Mouse (Mus musculus) testis, adult 2 months (tissue): Measurements from ENCODE around the gene Scube3. TPM values are rescaled to one million over a fixed set of nuclear protein-coding genes. Genes with fewer than 3 reads are reported as not detected.

Experiments used
- H3K27ac ChIP-seq: fragments of 200-500 bp; 2 replicates; pipeline ENCODE4 v1.5.1; 2012; ENCODE audit warnings: low read depth, low read length; ENCODE audit not compliant: control insufficient read depth, insufficient read depth
- H3K27me3 ChIP-seq: fragments of 200-500 bp; 2 replicates; pipeline ENCODE4 v1.6.1; 2012; ENCODE audit warnings: mild to moderate bottlenecking, low read length, moderate library complexity; ENCODE audit not compliant: control insufficient read depth, insufficient read depth
- H3K36me3 ChIP-seq: fragments of 200-500 bp; 2 replicates; pipeline ENCODE4 v1.6.1; 2012; ENCODE audit warnings: mild to moderate bottlenecking, low read length; ENCODE audit not compliant: control insufficient read depth, insufficient read depth
- H3K4me1 ChIP-seq: fragments of 200-500 bp; 2 replicates; pipeline ENCODE4 v1.6.1; 2012; ENCODE audit warnings: low read length; ENCODE audit not compliant: control insufficient read depth, insufficient read depth
- H3K4me3 ChIP-seq: fragments of 200-500 bp; 2 replicates; pipeline ENCODE4 v1.5.1; 2012; ENCODE audit warnings: low read depth, mild to moderate bottlenecking, low read length, moderate library complexity, mixed read lengths; ENCODE audit not compliant: control insufficient read depth
- CTCF ChIP-seq: fragments of 200-500 bp; IDR thresholded peaks from 2 replicates; pipeline ENCODE4 v1.5.1; 2012; ENCODE audit warnings: low read depth, mild to moderate bottlenecking, inconsistent platforms, low read length, moderate library complexity; ENCODE audit not compliant: control insufficient read depth, insufficient read depth, insufficient replicate concordance
- POLR2A ChIP-seq: fragments of 200-500 bp; IDR thresholded peaks from 2 replicates; pipeline ENCODE4 v1.6.1; 2012; ENCODE audit warnings: low read depth, mild to moderate bottlenecking, inconsistent platforms, low read length, moderate library complexity; ENCODE audit not compliant: control insufficient read depth
- polyA plus RNA-seq: library from polyadenylated mRNA; depleted of rRNA; stranded (reverse); fragments of >200 nt; gene quantifications from 2 replicates; pipeline ENCODE4 v1.2.3, GENCODE M21; 2012

Scube3 gene
- polyA plus RNA-seq, 1 experiment = 3.4 TPM

DNA sequence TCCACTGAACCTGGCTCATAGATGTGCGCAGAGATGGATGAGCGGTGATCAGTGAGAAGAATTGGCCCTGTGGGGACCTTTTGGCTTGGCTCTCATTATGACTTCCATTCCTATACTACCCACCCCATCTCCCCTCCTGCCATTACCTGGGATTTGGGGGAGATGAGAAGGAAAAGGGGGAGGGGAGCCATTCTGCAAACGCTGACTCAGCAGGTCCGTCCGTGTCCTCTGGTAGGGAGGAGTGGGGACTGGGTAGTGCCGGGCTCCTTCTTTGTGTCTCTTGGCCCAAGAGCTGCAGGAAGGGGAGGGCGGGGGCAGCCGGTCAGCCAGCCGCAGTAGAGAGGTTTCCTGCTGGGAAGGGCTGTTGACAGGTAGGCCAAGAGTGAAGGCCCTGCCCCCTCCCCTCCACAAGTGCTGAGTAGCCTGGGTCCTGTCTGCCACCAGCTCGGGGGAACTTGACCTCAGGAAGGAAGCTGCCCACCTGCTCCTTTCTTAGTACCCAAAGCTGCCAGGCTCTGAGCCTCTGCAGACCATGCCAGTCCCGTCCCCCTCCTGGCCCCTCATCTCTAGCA lies 19.5 kb downstream of the Scube3 start:
- no peak for TF ChIP-seq CTCF
- no peak for TF ChIP-seq POLR2A
- Histone ChIP-seq H3K27me3 (no peaks in the 10 kb centered on the region), H3K27ac (no peak overlapping the region), H3K36me3 (no peaks in the 10 kb centered on the region), H3K4me3 (no peak overlapping the region), H3K4me1 (no peaks in the 10 kb centered on the region)

DNA sequence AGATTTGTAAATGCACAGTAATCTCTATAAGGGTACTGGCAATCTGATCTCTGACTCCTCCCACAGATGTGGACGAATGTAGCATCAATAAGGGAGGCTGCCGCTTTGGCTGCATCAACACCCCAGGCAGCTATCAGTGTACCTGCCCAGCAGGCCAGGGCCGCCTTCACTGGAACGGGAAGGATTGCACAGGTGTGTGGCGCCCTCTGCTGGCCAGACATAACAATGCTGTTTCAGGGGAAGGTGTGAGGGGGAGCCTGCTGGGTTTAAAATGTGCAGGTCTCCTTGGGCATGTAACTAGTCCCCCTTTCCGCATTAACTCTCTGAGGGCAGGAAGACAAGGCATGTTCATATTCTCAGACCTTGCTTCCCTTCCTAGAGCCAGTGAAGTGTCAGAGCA lies 21.7 kb downstream of the Scube3 start:
- H3K4me3 ChIP-seq = no peak overlapping the region
- no peaks in the 10 kb centered on the region for H3K36me3 ChIP-seq
- TF ChIP-seq CTCF (peak; percentile 91), POLR2A (no peak)
- H3K4me1 ChIP-seq = no peaks in the 10 kb centered on the region
- no peak overlapping the region for H3K27ac ChIP-seq
- H3K27me3 ChIP-seq = no peaks in the 10 kb centered on the region

DNA sequence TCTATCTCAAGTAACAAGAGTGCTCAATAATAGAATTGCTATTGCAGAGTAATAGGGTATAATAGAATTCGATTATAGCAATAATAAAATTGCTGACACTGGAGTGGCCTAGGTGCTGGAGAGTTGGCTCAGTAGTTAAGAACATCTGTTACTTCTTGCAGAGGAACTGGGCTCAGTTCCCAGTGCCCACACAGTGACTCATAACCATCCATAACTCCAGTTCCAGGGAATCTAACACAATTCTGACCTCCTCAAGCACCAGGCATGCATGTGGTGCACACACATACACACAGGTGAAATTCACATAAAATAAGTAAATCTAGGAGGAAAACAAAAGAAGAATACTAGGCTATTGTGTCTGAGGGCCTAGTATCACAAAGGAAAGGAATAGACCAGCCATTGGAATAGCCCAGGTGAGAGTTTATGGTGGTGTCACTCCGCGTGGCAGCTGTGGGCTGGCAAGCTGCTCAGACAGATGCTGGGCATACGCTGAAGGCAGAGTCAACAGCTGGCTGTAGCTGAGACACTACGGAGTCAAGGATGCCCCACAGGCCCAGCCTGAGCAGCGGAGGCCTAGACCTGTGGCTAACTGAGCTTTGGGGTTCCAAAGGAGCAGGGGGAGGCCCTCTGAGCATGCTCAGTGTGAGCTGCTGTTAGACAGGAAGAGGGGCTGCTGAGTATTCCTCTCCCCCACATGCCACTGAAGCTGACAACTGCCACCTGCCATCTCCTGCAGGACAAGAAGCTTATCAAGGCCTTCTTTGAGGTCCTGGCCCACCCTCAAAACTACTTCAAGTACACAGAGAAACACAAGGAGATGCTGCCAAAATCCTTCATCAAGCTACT lies 28.7 kb downstream of the Scube3 start:
- H3K36me3 ChIP-seq = no peaks in the 10 kb centered on the region
- H3K4me1 ChIP-seq = no peaks in the 10 kb centered on the region; the same call in 1 of the 2 replicates
- no peak overlapping the region for H3K27ac ChIP-seq
- TF ChIP-seq CTCF (no peak), POLR2A (no peak)
- H3K4me3 ChIP-seq = no peak overlapping the region
- H3K27me3 ChIP-seq = no peaks in the 10 kb centered on the region

DNA sequence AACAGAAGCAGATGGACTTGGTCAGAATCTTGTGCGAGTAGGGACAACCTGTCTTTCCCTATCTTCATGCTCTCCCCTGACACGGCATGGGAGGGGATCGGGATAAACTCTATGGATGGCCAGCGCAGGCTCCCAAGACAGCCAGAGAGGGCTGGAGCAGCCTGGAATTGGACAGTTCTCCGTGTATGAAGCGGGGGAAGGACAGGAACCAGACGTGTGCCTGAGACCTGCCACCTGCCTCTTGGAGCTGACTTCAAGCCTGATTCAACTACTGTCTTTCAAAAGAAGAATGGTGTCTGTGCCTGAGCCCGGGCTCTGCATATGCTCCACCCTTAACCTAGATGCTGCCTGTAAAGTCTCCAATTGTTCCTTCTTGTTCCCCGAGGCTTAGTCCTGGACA lies 30.7 kb downstream of the Scube3 start:
- no peak for TF ChIP-seq CTCF
- no peak for TF ChIP-seq POLR2A
- H3K27ac ChIP-seq = no peak overlapping the region
- H3K4me3 ChIP-seq = no peak overlapping the region
- peaks cover 6% of the 10 kb centered on the region for H3K4me1 ChIP-seq
- no peaks in the 10 kb centered on the region for H3K36me3 ChIP-seq
- H3K27me3 ChIP-seq = no peaks in the 10 kb centered on the region

DNA sequence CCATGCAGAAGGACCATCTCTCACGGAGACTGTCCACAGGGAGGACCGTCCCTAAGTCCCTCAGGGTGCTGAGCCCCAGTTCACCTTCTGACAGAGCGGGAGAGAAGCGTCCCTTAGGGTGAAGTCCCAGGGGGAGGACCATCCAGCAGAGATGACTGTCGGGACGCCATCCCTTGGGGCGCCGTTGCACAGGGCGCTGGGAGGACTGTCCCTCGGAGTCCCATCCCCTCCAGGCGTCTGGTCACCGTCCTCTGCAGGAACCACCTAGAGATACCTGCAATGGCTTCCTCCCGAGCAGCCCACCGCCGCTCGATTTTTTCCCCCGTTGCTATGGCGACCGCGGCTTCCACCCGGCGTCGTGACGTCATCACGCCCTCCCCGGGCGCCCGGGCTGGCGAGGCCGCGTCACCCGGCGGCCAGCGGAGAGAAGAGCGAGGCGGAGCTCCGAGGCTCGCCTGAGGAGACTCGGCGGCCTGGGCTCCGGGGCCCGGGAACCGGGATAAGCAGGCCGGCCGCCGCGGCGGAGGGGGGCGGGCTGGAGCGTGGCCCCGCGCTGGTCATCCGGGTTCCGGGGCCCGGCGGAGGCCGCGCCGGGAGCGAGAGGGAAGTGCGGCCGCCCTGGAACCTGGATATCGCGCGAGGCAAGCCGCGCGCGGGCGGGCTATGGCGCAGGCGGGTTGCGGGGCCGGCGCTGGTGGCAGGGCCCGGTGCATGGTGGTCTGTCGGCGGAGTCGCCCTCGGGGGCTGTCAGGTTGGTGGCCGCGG lies 35.0 kb downstream of the Scube3 start, which contains the start of gene Zfp523:
Gene Zfp523 (plus strand): TSS at position 355 of the 765 bp plus-strand sequence.
- no peaks in the 10 kb centered on the region for H3K27me3 ChIP-seq
- 0 out of 2 replicates have a peak, but pooled peaks cover 2% of the 10 kb centered on the region for H3K36me3 ChIP-seq
- peaks cover 8% of the 10 kb centered on the region for H3K4me1 ChIP-seq
- no peak for TF ChIP-seq CTCF
- peak; percentile 51; the same call in 1 of the 2 replicates for TF ChIP-seq POLR2A
- H3K4me3 ChIP-seq = peak within 1 kb of the TSS; percentile 94
- H3K27ac ChIP-seq = peak within 1 kb of the TSS; percentile 87

DNA sequence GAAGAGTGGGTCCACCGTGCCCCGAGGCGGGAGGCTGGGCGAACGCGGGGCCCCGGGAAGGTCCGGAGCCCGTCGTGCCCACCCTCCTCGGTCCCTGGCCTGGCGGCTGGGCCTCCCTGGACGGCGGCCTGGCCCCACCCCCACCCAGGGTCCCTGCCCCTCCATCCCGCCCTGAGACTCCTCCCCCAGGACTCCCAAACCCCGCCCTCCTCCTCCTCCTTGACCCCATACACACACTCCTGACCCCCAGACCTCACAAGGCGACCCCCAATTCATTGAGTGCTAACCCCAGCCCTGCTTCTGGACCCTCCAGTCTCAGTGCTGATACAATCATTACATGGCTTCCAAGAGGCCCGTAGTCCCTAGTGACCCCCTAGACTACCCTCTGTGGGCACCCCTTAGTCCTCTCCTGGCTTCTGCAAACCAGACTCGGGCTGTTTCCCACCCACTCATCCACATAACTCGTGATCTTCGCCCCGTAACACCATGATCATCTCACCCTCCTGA lies 35.7 kb downstream of the Scube3 start:
- Histone ChIP-seq H3K27me3 (no peaks in the 10 kb centered on the region), H3K4me3 (peak overlapping the region; percentile 94), H3K36me3 (0 out of 2 replicates have a peak, but pooled peaks cover 2% of the 10 kb centered on the region), H3K27ac (peak overlapping the region; percentile 87), H3K4me1 (peaks cover 8% of the 10 kb centered on the region)
- TF ChIP-seq CTCF (no peak), POLR2A (no peak)
